Mouse (Mus musculus) kidney, postnatal 14 days (tissue): ENCODE data around the gene Atp6v1c2.
A peak's percentile ranks its signal among the peaks of the same experiment; 100 is the strongest.

Source experiments
- DNase-seq: peaks from one replicate; pipeline ENCODE4 v3.0.0; 2022; ENCODE audit warnings: mixed read lengths

Atp6v1c2 gene

GRCm38 (mm10) chr12:17255602-17256001 lies 73.6 kb downstream of the Atp6v1c2 start:
- no peak for DNase-seq

GRCm38 (mm10) chr12:17253069-17253468 lies 76.1 kb downstream of the Atp6v1c2 start:
- peak; percentile 66 for DNase-seq

GRCm38 (mm10) chr12:17250962-17251361 lies 78.2 kb downstream of the Atp6v1c2 start:
- DNase-seq = no peak

- DNase-seq = no peak
These were observed 87.1 kb downstream of the Atp6v1c2 start for GRCm38 (mm10) chr12:17242041-17242440.

- DNase-seq = no peak
These were observed 87.5 kb downstream of the Atp6v1c2 start for GRCm38 (mm10) chr12:17241614-17242013.

- DNase-seq = no peak
These were observed 88.1 kb downstream of the Atp6v1c2 start for GRCm38 (mm10) chr12:17241016-17241415.

- DNase-seq = no peak
These were observed 89.8 kb downstream of the Atp6v1c2 start for GRCm38 (mm10) chr12:17239428-17239688.

- DNase-seq = no peak
These were observed 90.4 kb downstream of the Atp6v1c2 start for GRCm38 (mm10) chr12:17238588-17239427.

GRCm38 (mm10) chr12:17235535-17236313 lies 93.4 kb downstream of the Atp6v1c2 start:
- DNase-seq = no peak
